Mouse (Mus musculus) hindbrain, embryonic 14.5 days (tissue): ENCODE data around the gene Defb22. TPM values are rescaled to one million over a fixed set of nuclear protein-coding genes. Genes with fewer than 3 reads are reported as not detected.

Experiments
- ATAC-seq: fragments of 200-750 bp; cut with Nextera tagmentation; 2 replicates; pipeline ENCODE4 v1.8.0; 2017; ENCODE audit warnings: moderate number of reproducible peaks, mild to moderate bottlenecking, moderate TSS enrichment, moderate library complexity; ENCODE audit not compliant: low FRiP score
- DNase-seq: peaks from one replicate; pipeline ENCODE4 v3.0.0-alpha.2; 2015; ENCODE audit warnings: low spot score
- H3K27ac ChIP-seq: fragments of 300-500 bp; sonication (generic); 2 replicates; pipeline ENCODE4 v1.5.1; 2014; ENCODE audit warnings: mild to moderate bottlenecking, moderate library complexity
- H3K27me3 ChIP-seq: fragments of 300-500 bp; sonication (generic); 2 replicates; pipeline ENCODE4 v1.6.1; 2014; ENCODE audit warnings: mild to moderate bottlenecking, low read length, mixed read lengths; ENCODE audit not compliant: control insufficient read depth, insufficient read depth
- H3K36me3 ChIP-seq: fragments of 300-500 bp; sonication (generic); replicated peaks from 2 replicates; pipeline ENCODE4 v1.6.1; 2014; ENCODE audit not compliant: control insufficient read depth, insufficient read depth
- H3K4me1 ChIP-seq: fragments of 300-500 bp; sonication (generic); replicated peaks from 2 replicates; pipeline ENCODE4 v1.6.1; 2014; ENCODE audit warnings: antibody characterized with exemption, low read length, mixed read lengths; ENCODE audit not compliant: control insufficient read depth, insufficient read depth
- H3K4me2 ChIP-seq: fragments of 300-500 bp; sonication (generic); replicated peaks from 2 replicates; pipeline ENCODE4 v1.6.1; 2014; ENCODE audit warnings: mild to moderate bottlenecking, moderate library complexity
- H3K4me3 ChIP-seq: fragments of 300-500 bp; sonication (generic); replicated peaks from 2 replicates; pipeline ENCODE4 v1.5.1; 2014; ENCODE audit warnings: mild to moderate bottlenecking, low read length
- H3K9ac ChIP-seq: fragments of 300-500 bp; sonication (generic); 2 replicates; pipeline ENCODE4 v1.6.1; 2014
- H3K9me3 ChIP-seq: fragments of 300-500 bp; sonication (generic); 2 replicates; pipeline ENCODE4 v1.6.1; 2016; ENCODE audit warnings: low read length; ENCODE audit not compliant: control insufficient read depth
- WGBS: fragments of 180-500 bp; shearing (Covaris S2); extraction: QIAGEN DNeasy Blood & Tissue Kit; methylation state at CpG from one replicate; pipeline ENCODE4 v1.1.7; 2014; 5-methylcytosine and 5-hydroxymethylcytosine counted together
- polyA plus RNA-seq: library from polyadenylated mRNA; unstranded; fragments of >200 nt; fragmentation: Nextera tagmentation; extraction: Ambion mirVana; gene quantifications from 2 replicates; pipeline ENCODE4 v1.2.1, GENCODE M21; 2014

Gene Defb22
- not detected in 2 replicates for polyA plus RNA-seq

GRCm38 (mm10) chr2:152490038-152490437 lies at the start of gene Defb22:
Gene Defb22 (minus strand): TSS chr2:152490138.
- no peak for DNase-seq
- H3K4me1 ChIP-seq, result no peaks in the 10 kb centered on the region
- no peak within 1 kb of the TSS for H3K27ac ChIP-seq
- H3K36me3 ChIP-seq, result no peaks in the 10 kb centered on the region
- H3K4me3 ChIP-seq, result no peak within 1 kb of the TSS
- H3K4me2 ChIP-seq, result no peak within 1 kb of the TSS
- no peaks in the 10 kb centered on the region for H3K27me3 ChIP-seq
- no peak for ATAC-seq
- no peaks in the 10 kb centered on the region for H3K9me3 ChIP-seq
- H3K9ac ChIP-seq, result no peak within 1 kb of the TSS

- Histone ChIP-seq H3K4me3 (no peak within 1 kb of the TSS), H3K4me2 (no peak within 1 kb of the TSS), H3K4me1 (no peaks in the 10 kb centered on the region), H3K9ac (no peak within 1 kb of the TSS), H3K36me3 (no peaks in the 10 kb centered on the region), H3K9me3 (no peaks in the 10 kb centered on the region), H3K27me3 (no peaks in the 10 kb centered on the region), H3K27ac (no peak within 1 kb of the TSS)
- WGBS, result 75% methylated on average over 4 of the region's 4 CpGs
- ATAC-seq, result no peak
- DNase-seq, result no peak
Observed at GRCm38 (mm10) chr2:152517981-152518380, 28.0 kb upstream of the Defb22 start, which contains the start of gene Defb28. Gene Defb28 (plus strand): TSS chr2:152518255.

GRCm38 (mm10) chr2:152516084-152516483 lies 26.1 kb upstream of the Defb22 start:
- no peaks in the 10 kb centered on the region for H3K27me3 ChIP-seq
- H3K27ac ChIP-seq, result no peak overlapping the region
- ATAC-seq (no peak), DNase-seq (no peak)
- no peak overlapping the region for H3K9ac ChIP-seq
- no peaks in the 10 kb centered on the region for H3K9me3 ChIP-seq
- H3K4me1 ChIP-seq, result no peaks in the 10 kb centered on the region
- no peaks in the 10 kb centered on the region for H3K36me3 ChIP-seq
- H3K4me2 ChIP-seq, result no peak overlapping the region
- no peak overlapping the region for H3K4me3 ChIP-seq
- 83% methylated on average over 4 of the region's 4 CpGs for WGBS

- WGBS, result 57% methylated on average over 1 of the region's 1 CpGs
- Histone ChIP-seq H3K4me1 (no peaks in the 10 kb centered on the region), H3K27me3 (no peaks in the 10 kb centered on the region), H3K9me3 (no peaks in the 10 kb centered on the region), H3K4me2 (no peak within 1 kb of the TSS), H3K27ac (no peak within 1 kb of the TSS), H3K9ac (no peak within 1 kb of the TSS), H3K36me3 (no peaks in the 10 kb centered on the region), H3K4me3 (no peak within 1 kb of the TSS)
- DNase-seq, result no peak
- ATAC-seq, result no peak
Observed at GRCm38 (mm10) chr2:152511592-152511991, 21.7 kb upstream of the Defb22 start, which contains the start of gene Defb26. Gene Defb26 (minus strand): TSS chr2:152511692.

GRCm38 (mm10) chr2:152503950-152504349 lies 14.0 kb upstream of the Defb22 start:
- Histone ChIP-seq H3K27me3 (no peaks in the 10 kb centered on the region), H3K36me3 (no peaks in the 10 kb centered on the region), H3K4me3 (no peak overlapping the region), H3K4me2 (no peak overlapping the region), H3K9ac (no peak overlapping the region), H3K4me1 (no peaks in the 10 kb centered on the region), H3K9me3 (no peaks in the 10 kb centered on the region), H3K27ac (no peak overlapping the region)
- no peak for DNase-seq
- ATAC-seq, result no peak
- 92% methylated on average over 2 of the region's 2 CpGs for WGBS

GRCm38 (mm10) chr2:152500863-152501229 lies 10.9 kb upstream of the Defb22 start:
- no peaks in the 10 kb centered on the region for H3K27me3 ChIP-seq
- no peak for ATAC-seq
- H3K4me2 ChIP-seq, result no peak overlapping the region
- no peak for DNase-seq
- H3K9ac ChIP-seq, result no peak overlapping the region
- no peaks in the 10 kb centered on the region for H3K36me3 ChIP-seq
- H3K4me1 ChIP-seq, result no peaks in the 10 kb centered on the region
- no peak overlapping the region for H3K27ac ChIP-seq
- WGBS, result 85% methylated on average over 6 of the region's 6 CpGs
- no peak overlapping the region for H3K4me3 ChIP-seq
- H3K9me3 ChIP-seq, result no peaks in the 10 kb centered on the region

GRCm38 (mm10) chr2:152500204-152500862 lies 10.4 kb upstream of the Defb22 start:
- Histone ChIP-seq H3K4me3 (no peak overlapping the region), H3K4me1 (no peaks in the 10 kb centered on the region), H3K9me3 (no peaks in the 10 kb centered on the region), H3K27ac (no peak overlapping the region), H3K27me3 (no peaks in the 10 kb centered on the region), H3K36me3 (no peaks in the 10 kb centered on the region), H3K4me2 (no peak overlapping the region), H3K9ac (no peak overlapping the region)
- DNase-seq (no peak), ATAC-seq (no peak)
- WGBS, result 80% methylated on average over 7 of the region's 7 CpGs

- Histone ChIP-seq H3K4me3 (no peak overlapping the region), H3K4me2 (no peak overlapping the region), H3K9me3 (no peaks in the 10 kb centered on the region), H3K4me1 (no peaks in the 10 kb centered on the region), H3K27me3 (no peaks in the 10 kb centered on the region), H3K36me3 (no peaks in the 10 kb centered on the region), H3K9ac (no peak overlapping the region), H3K27ac (no peak overlapping the region)
- 78% methylated on average over 6 of the region's 6 CpGs for WGBS
- ATAC-seq, result no peak
- no peak for DNase-seq
Observed at GRCm38 (mm10) chr2:152498020-152498419, 8.1 kb upstream of the Defb22 start.

- Histone ChIP-seq H3K4me3 (no peak overlapping the region), H3K4me1 (no peaks in the 10 kb centered on the region), H3K9ac (no peak overlapping the region), H3K27me3 (no peaks in the 10 kb centered on the region), H3K27ac (no peak overlapping the region), H3K4me2 (no peak overlapping the region), H3K36me3 (no peaks in the 10 kb centered on the region), H3K9me3 (no peaks in the 10 kb centered on the region)
- DNase-seq (no peak), ATAC-seq (no peak)
- 85% methylated on average over 6 of the region's 6 CpGs for WGBS
Observed at GRCm38 (mm10) chr2:152493151-152493550, 3.2 kb upstream of the Defb22 start.

- Histone ChIP-seq H3K27ac (no peak overlapping the region), H3K9ac (no peak overlapping the region), H3K4me3 (no peak overlapping the region), H3K9me3 (no peaks in the 10 kb centered on the region), H3K36me3 (no peaks in the 10 kb centered on the region), H3K4me1 (no peaks in the 10 kb centered on the region), H3K4me2 (no peak overlapping the region), H3K27me3 (no peaks in the 10 kb centered on the region)
- WGBS, result 73% methylated on average over 2 of the region's 2 CpGs
- no peak for ATAC-seq
- DNase-seq, result no peak
Observed at GRCm38 (mm10) chr2:152487024-152487423, 2.9 kb downstream of the Defb22 start.
